Mouse (Mus musculus) liver, postnatal 0 days (tissue): ENCODE data around the gene Muc16. TPM values are rescaled to one million over a fixed set of nuclear protein-coding genes. Genes with fewer than 3 reads are reported as not detected.

Source experiments
- ATAC-seq: fragments of 200-750 bp; cut with Nextera tagmentation; 2 replicates; pipeline ENCODE4 v1.8.0; 2017; ENCODE audit warnings: mild to moderate bottlenecking, moderate library complexity
- DNase-seq: peaks from one replicate; pipeline ENCODE4 v3.0.0-alpha.2; 2016
- H3K27ac ChIP-seq: fragments of 300-500 bp; sonication (generic); 2 replicates; pipeline ENCODE4 v1.5.1; 2014; ENCODE audit warnings: antibody characterized with exemption, moderate library complexity, mild to moderate bottlenecking, low read depth
- H3K27me3 ChIP-seq: fragments of 300-500 bp; sonication (generic); 2 replicates; pipeline ENCODE4 v1.6.1; 2014; ENCODE audit warnings: low read length, control low read depth, mixed read lengths; ENCODE audit not compliant: insufficient read depth
- H3K36me3 ChIP-seq: fragments of 300-500 bp; sonication (generic); replicated peaks from 2 replicates; pipeline ENCODE4 v1.6.1; 2014; ENCODE audit warnings: mild to moderate bottlenecking, control low read depth, low read length, moderate library complexity, mixed read lengths; ENCODE audit not compliant: insufficient read depth
- H3K4me1 ChIP-seq: fragments of 300-500 bp; sonication (generic); 2 replicates; pipeline ENCODE4 v1.6.1; 2014; ENCODE audit warnings: antibody characterized with exemption, mild to moderate bottlenecking, control low read depth; ENCODE audit not compliant: insufficient read depth
- H3K4me2 ChIP-seq: fragments of 300-500 bp; sonication (generic); 2 replicates; pipeline ENCODE4 v1.6.1; 2014; ENCODE audit warnings: low read depth, mild to moderate bottlenecking, low read length, moderate library complexity, mixed read lengths
- H3K4me3 ChIP-seq: fragments of 300-500 bp; sonication (generic); 2 replicates; pipeline ENCODE4 v1.5.1; 2014; ENCODE audit warnings: low read depth, low read length
- H3K9ac ChIP-seq: fragments of 300-500 bp; sonication (generic); replicated peaks from 2 replicates; pipeline ENCODE4 v1.6.1; 2014; ENCODE audit warnings: mild to moderate bottlenecking, moderate library complexity
- H3K9me3 ChIP-seq: fragments of 300-500 bp; sonication (generic); 2 replicates; pipeline ENCODE4 v1.6.1; 2016; ENCODE audit warnings: mild to moderate bottlenecking, control low read depth, low read length, mixed read lengths
- CTCF ChIP-seq: sonication (generic); IDR thresholded peaks from 2 replicates; pipeline ENCODE4 v1.5.1; 2016; ENCODE audit warnings: antibody characterized with exemption, low read depth
- EP300 ChIP-seq: IDR thresholded peaks from 2 replicates; pipeline ENCODE4 v1.6.1; 2016; ENCODE audit warnings: antibody characterized with exemption, low read depth, mild to moderate bottlenecking
- WGBS: fragments of 180-500 bp; shearing (Covaris S2); extraction: QIAGEN DNeasy Blood & Tissue Kit; methylation state at CpG from one replicate; pipeline ENCODE4 v1.1.7; 2014; ENCODE audit not compliant: insufficient replicate concordance; 5-methylcytosine and 5-hydroxymethylcytosine counted together
- microRNA-seq: library from miRNA; unstranded; fragments of <30 nt; microRNA quantifications from one replicate; pipeline ENCODE4, GENCODE M21; 2016
- polyA plus RNA-seq: library from polyadenylated mRNA; unstranded; fragments of >200 nt; fragmentation: Nextera tagmentation; extraction: Ambion mirVana; gene quantifications from 2 replicates; pipeline ENCODE4 v1.2.1, GENCODE M21; 2015

Muc16 gene
- polyA plus RNA-seq, 1 experiment from 2014 or later = 0.33 TPM

DNA sequence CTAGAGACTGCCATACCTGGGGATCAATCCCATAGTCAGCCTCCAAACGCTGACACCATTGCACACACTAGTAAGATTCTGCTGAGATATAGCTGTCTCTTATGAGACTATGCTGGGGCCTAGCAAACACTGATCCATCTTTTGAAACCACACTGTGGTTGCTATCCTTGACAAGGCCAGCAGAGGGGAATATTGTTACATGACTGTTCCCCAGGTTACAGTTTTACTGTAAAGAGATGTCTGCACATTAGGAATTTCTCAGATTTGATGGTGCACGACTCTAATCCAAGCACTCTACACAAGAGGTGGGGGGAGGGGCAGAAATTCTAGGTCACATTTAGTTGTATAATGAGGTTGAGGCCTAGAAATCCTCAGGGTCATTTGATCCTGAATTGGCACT lies 166.2 kb downstream of the Muc16 start:
- Histone ChIP-seq H3K27me3 (no peaks in the 10 kb centered on the region), H3K9ac (no peak overlapping the region), H3K36me3 (no peaks in the 10 kb centered on the region), H3K4me3 (no peak overlapping the region), H3K9me3 (no peaks in the 10 kb centered on the region), H3K4me2 (no peak overlapping the region), H3K4me1 (no peaks in the 10 kb centered on the region), H3K27ac (no peak overlapping the region)
- DNase-seq = no peak
- WGBS = 44% methylated on average over 2 of the region's 2 CpGs
- ATAC-seq = no peak
- TF ChIP-seq EP300 (no peak), CTCF (no peak)

DNA sequence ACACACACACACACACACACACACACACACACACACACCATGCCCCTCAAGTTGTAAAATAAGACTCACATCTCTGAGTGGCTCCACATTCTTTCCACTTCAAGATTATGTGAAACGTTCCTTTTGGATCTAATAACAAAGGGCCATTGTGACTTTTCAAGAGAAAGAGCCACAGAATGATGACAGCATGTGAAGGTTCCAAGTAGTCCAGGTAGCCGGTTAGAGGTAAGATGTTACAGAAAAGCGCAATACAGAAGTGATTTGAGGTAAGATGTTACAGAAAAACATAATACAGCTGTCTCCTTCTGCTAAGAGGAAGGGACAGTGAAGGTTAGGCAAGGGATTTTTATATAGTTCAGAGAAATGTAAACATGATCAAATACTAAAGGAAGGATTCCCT lies 196.2 kb downstream of the Muc16 start, which contains the start of the genes Zfp558 and Mbd3l1:
Gene Zfp558 (minus strand): TSS at position 101 of the 400 bp plus-strand sequence.
Gene Mbd3l1 (plus strand): TSS at position 192 of the 400 bp plus-strand sequence.
- no peak for DNase-seq
- H3K4me2 ChIP-seq = no peak within 1 kb of the TSS
- no peak for ATAC-seq

DNA sequence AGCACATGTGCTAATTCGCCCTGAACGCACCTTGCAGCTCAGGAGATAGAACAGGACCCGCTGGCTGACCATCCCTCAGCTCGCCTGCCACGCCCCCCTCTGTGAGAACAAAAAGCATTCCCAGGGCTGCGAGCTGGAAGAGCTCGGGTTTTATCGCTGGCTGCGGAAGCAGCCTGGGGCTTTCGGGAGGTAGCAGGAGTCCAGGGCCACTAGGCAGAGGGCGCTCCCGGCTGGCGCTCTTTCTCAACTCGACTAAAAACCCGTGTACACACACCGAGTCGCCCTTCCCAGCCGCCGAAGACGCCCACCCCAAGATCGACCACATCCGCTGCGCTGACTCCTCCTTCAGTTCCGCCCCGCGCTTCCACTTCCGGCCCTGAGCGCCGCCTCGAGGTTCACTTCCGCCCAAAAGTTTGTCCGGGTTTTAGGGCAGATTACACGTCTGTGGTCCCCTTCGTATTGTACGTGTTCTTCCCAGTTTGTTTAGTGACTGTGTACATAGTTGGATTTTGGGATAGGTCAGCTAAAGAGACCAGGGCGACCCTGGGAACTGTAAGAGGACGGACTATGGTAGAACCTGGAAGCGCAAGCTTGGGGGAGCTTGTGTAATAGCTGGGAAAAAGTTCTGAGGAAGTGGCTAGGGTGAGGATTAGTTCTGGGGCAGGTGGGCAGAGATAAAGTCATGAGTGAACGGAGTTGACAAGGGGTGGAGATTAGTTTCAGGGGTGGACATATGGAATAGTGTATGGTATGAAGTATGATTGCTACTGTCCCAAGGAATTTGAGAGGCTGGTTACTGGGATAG lies 200.8 kb downstream of the Muc16 start:
- WGBS = 3% methylated on average over 38 of the region's 39 CpGs
- Histone ChIP-seq H3K4me1 (no peaks in the 10 kb centered on the region; the same call in 1 of the 2 replicates), H3K9ac (peak overlapping the region; percentile 55), H3K4me3 (peak overlapping the region; percentile 57), H3K27ac (peak overlapping the region; percentile 78), H3K4me2 (peak overlapping the region; percentile 75), H3K36me3 (no peaks in the 10 kb centered on the region), H3K27me3 (no peaks in the 10 kb centered on the region), H3K9me3 (no peaks in the 10 kb centered on the region)
- peak; percentile 82 for DNase-seq
- TF ChIP-seq CTCF = peak; percentile 26
- TF ChIP-seq EP300 = no peak
- ATAC-seq = peak; percentile 96

More for the DNA sequence above, 196.2 kb downstream of the Muc16 start, which contains the start of the genes Zfp558 and Mbd3l1:
- Histone ChIP-seq H3K27ac (no peak within 1 kb of the TSS), H3K27me3 (no peaks in the 10 kb centered on the region), H3K9ac (no peak within 1 kb of the TSS), H3K36me3 (no peaks in the 10 kb centered on the region), H3K9me3 (no peaks in the 10 kb centered on the region), H3K4me1 (no peaks in the 10 kb centered on the region; the same call in 1 of the 2 replicates), H3K4me3 (no peak within 1 kb of the TSS)
- TF ChIP-seq EP300 = no peak
- no peak for TF ChIP-seq CTCF
- WGBS = 67% methylated on average over 3 of the region's 3 CpGs

DNA sequence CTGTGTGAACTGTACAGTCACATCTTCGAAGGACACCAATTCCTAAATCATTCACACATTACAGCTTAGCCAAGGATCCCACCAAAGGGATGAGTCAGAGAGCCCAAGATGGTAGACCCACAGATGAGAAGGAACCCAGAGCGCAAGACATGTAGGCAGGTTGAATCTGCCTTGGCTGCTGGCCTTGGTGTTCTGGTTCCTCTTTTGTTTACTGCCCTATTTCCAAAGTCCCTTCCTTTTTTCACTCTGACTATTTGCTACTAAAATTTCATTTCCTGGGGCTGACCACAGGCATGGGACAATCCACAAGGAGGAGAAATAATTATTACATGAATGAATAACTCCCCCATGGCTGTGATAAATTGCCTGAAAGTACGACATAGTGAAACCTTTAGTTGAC lies 206.3 kb downstream of the Muc16 start:
- 58% methylated on average over 3 of the region's 3 CpGs for WGBS
- DNase-seq (no peak), ATAC-seq (no peak)
- TF ChIP-seq CTCF (no peak), EP300 (no peak)
- Histone ChIP-seq H3K4me3 (no peak overlapping the region), H3K4me1 (no peaks in the 10 kb centered on the region; the same call in 1 of the 2 replicates), H3K9ac (no peak overlapping the region), H3K27ac (no peak overlapping the region), H3K27me3 (no peaks in the 10 kb centered on the region), H3K36me3 (no peaks in the 10 kb centered on the region), H3K4me2 (no peak overlapping the region), H3K9me3 (no peaks in the 10 kb centered on the region)

DNA sequence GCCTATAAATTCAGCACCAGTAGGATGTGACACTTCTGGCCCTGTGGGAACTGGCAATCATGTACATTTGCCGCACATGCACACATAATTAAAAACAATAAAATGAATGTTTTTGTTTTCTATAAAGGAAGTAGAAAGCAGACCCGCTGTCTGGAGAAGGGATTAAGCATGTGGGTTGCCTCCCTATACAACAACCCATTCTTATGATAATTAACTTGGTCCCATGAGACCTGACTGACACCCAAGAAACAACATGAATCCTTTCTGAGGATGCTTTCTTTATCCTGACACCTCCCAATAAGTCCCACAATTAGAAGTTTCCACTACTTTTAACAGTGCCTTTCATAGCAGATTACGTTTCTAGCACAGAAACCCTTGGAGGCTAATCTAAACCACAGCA lies 207.0 kb downstream of the Muc16 start:
- Histone ChIP-seq H3K4me1 (no peaks in the 10 kb centered on the region), H3K9ac (no peak overlapping the region), H3K27me3 (no peaks in the 10 kb centered on the region), H3K36me3 (no peaks in the 10 kb centered on the region), H3K4me3 (no peak overlapping the region), H3K4me2 (no peak overlapping the region), H3K27ac (no peak overlapping the region), H3K9me3 (no peaks in the 10 kb centered on the region)
- no peak for TF ChIP-seq EP300
- no peak for TF ChIP-seq CTCF
- DNase-seq (no peak), ATAC-seq (no peak)
- WGBS = 69% methylated on average over 3 of the region's 3 CpGs

DNA sequence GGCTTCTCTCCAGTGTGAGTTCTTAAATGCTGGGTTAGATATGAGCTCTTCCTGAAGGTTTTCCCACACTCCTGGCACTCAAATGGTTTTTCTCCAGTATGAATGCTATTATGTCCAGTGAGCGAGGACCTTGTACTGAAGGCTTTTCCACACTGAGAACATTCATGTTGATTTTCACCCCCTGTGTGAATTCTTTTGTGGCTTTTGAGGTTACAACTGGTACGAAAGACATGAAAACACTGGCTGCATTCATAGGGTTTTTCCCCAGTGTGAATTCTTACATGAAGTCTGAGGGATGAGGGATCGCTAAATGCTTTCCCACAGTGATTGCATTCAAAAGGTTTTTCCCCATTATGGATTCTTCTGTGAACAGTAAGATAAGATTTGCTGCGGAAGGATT lies 217.8 kb downstream of the Muc16 start:
- Histone ChIP-seq H3K4me2 (no peak overlapping the region), H3K27ac (no peak overlapping the region), H3K9ac (no peak overlapping the region), H3K9me3 (peaks cover 6% of the 10 kb centered on the region; the same call in 1 of the 2 replicates), H3K36me3 (no peaks in the 10 kb centered on the region; the same call in 1 of the 2 replicates), H3K27me3 (no peaks in the 10 kb centered on the region), H3K4me1 (no peaks in the 10 kb centered on the region), H3K4me3 (no peak overlapping the region)
- no peak for ATAC-seq
- no peak for TF ChIP-seq EP300
- TF ChIP-seq CTCF = no peak
- WGBS = 78% methylated on average over 4 of the region's 4 CpGs
- DNase-seq = no peak

Small RNA genes lying within 50 kb of the gene (microRNA-seq; reads per million reads assigned to microRNA genes)
- gene Gm22854 = not detected

Other genes with a start within 250 kb of the Muc16 start
- gene Mbd3l2, start 243.9 kb downstream of the Muc16 start, polyA plus RNA-seq = not detected in 2 replicates
- gene Zfp558, start 196.3 kb downstream of the Muc16 start, polyA plus RNA-seq = 0.38 and 0.55 TPM in 2 replicates
- gene Mbd3l1, start 196.2 kb downstream of the Muc16 start, polyA plus RNA-seq = not detected in 2 replicates
- gene Olfr24, start 89.5 kb upstream of the Muc16 start, polyA plus RNA-seq = not detected in 2 replicates
- not detected in 2 replicates for gene Olfr828, start 145.0 kb upstream of the Muc16 start, polyA plus RNA-seq
- not detected in 2 replicates for gene Olfr829, start 180.4 kb upstream of the Muc16 start, polyA plus RNA-seq
- gene Olfr830, start 200.2 kb upstream of the Muc16 start, polyA plus RNA-seq = not detected in 2 replicates